Mouse (Mus musculus): ENCODE measurements around the gene Rfc5.

The Rfc5 gene

GRCm38 (mm10) chr5:117374372-117375049 lies 14.3 kb downstream of the Rfc5 start:
- no peak for DNase-seq

GRCm38 (mm10) chr5:117373418-117373817 lies 15.4 kb downstream of the Rfc5 start:
- no peak for DNase-seq

GRCm38 (mm10) chr5:117370592-117370991 lies 18.3 kb downstream of the Rfc5 start:
- peak; percentile 18 for DNase-seq

GRCm38 (mm10) chr5:117367206-117367605 lies 21.6 kb downstream of the Rfc5 start:
- no peak for DNase-seq

GRCm38 (mm10) chr5:117365904-117366561 lies 22.8 kb downstream of the Rfc5 start:
- DNase-seq = no peak

GRCm38 (mm10) chr5:117364821-117365220 lies 24.0 kb downstream of the Rfc5 start:
- no peak for DNase-seq

- DNase-seq = peak; percentile 29
Measured at GRCm38 (mm10) chr5:117363066-117363782, 25.6 kb downstream of the Rfc5 start.

- no peak for DNase-seq
Measured at GRCm38 (mm10) chr5:117361590-117361989, 27.3 kb downstream of the Rfc5 start.

GRCm38 (mm10) chr5:117360631-117361541 lies 28.0 kb downstream of the Rfc5 start:
- no peak for DNase-seq

GRCm38 (mm10) chr5:117360228-117360515 lies 28.7 kb downstream of the Rfc5 start:
- peak; percentile 40 for DNase-seq

GRCm38 (mm10) chr5:117359497-117360227 lies 29.2 kb downstream of the Rfc5 start:
- no peak for DNase-seq

- DNase-seq = peak; percentile 79
Measured at GRCm38 (mm10) chr5:117358725-117359124, 30.1 kb downstream of the Rfc5 start.

- no peak for DNase-seq
Measured at GRCm38 (mm10) chr5:117358248-117358630, 30.6 kb downstream of the Rfc5 start.

GRCm38 (mm10) chr5:117357478-117358247 lies 31.2 kb downstream of the Rfc5 start:
- DNase-seq = peak; percentile 21

- peak; percentile 87 for DNase-seq
Measured at GRCm38 (mm10) chr5:117357129-117357477, 31.7 kb downstream of the Rfc5 start, which contains the start of gene Wsb2. Wsb2 (plus strand) TSS chr5:117357304.

GRCm38 (mm10) chr5:117356365-117357128 lies 32.3 kb downstream of the Rfc5 start:
- DNase-seq = peak; percentile 48

GRCm38 (mm10) chr5:117355648-117356303 lies 33.1 kb downstream of the Rfc5 start:
- no peak for DNase-seq

- no peak for DNase-seq
Measured at GRCm38 (mm10) chr5:117354121-117354520, 34.7 kb downstream of the Rfc5 start.

GRCm38 (mm10) chr5:117348279-117348678 lies 40.6 kb downstream of the Rfc5 start:
- peak; percentile 79 for DNase-seq

GRCm38 (mm10) chr5:117347838-117348237 lies 41.0 kb downstream of the Rfc5 start:
- no peak for DNase-seq
